Mouse (Mus musculus): ENCODE data around the gene Serpinf1. TPM values are rescaled to one million over a fixed set of nuclear protein-coding genes. Genes with fewer than 3 reads are reported as not detected.

The Serpinf1 gene
- polyA plus RNA-seq, 1 experiment from 2014 or later = 174 TPM

DNA sequence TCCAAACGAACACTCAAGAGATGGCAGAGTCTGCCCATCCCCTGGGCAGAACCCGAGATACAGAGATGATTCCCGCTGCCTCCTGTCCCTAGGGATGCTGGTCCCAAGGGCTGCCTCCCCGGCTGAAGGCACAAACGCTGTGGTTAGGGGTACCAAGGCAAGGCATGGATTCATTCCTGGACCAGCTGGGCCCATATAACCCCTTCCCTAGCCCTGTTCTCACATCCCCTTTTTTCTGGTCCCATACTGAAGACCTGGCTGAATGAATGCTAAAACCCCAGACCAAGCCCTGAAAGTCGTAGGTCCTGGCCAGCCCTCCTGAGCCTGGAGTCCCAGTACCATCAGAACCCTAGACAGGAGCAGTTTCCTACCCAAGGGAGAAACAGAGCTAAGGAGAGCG lies 18.5 kb upstream of the Serpinf1 start:
- ATAC-seq (ENCODE audit: insufficient number of reproducible peaks, low FRiP score, low TSS enrichment, low read depth) (no peak), DNase-seq (ENCODE audit: low spot score) (no peak)
- H3K27ac ChIP-seq (replicated peaks; ENCODE audit: low read depth, low read length) = no peak overlapping the region
- 82% methylated on average over 7 of the region's 7 CpGs for WGBS
- H3K4me1 ChIP-seq (ENCODE audit: control insufficient read depth, insufficient read depth, low read length) = no peaks in the 10 kb centered on the region
- no peaks in the 10 kb centered on the region for H3K9me3 ChIP-seq (ENCODE audit: control insufficient read depth, low read length)
- H3K4me2 ChIP-seq (ENCODE audit: low read depth, severe bottlenecking) = no peak overlapping the region
- 0 out of 2 replicates have a peak, but pooled peaks cover 2% of the 10 kb centered on the region for H3K36me3 ChIP-seq (ENCODE audit: control insufficient read depth, insufficient read depth, low read length)
- no peak overlapping the region for H3K9ac ChIP-seq (ENCODE audit: low read length)
- no peak overlapping the region for H3K4me3 ChIP-seq (ENCODE audit: low read depth, low read length)
- H3K27me3 ChIP-seq (ENCODE audit: control insufficient read depth, insufficient read depth, low read length) = no peaks in the 10 kb centered on the region

DNA sequence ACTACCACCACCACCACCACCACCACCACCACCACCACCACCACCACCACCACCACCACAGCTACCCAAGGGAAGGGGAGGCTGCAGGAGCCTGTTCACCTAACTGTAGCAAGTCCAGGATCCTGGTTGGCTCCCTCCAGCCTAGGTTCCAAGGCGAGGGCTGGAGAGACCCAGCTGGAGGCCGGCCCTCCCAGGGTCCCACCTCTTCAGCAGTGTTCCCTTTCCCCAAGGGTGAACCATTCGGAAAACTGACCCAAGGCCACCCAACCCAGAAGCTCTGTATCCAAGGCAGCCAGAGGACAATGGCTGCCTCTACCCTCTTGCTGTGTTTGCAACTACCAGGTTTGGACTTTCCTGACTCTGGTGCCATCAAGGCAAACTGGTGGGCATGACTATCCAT lies 17.4 kb upstream of the Serpinf1 start:
- 85% methylated on average over 3 of the region's 3 CpGs for WGBS
- no peaks in the 10 kb centered on the region for H3K4me1 ChIP-seq (ENCODE audit: control insufficient read depth, insufficient read depth, low read length)
- H3K4me3 ChIP-seq (ENCODE audit: low read depth, low read length) = no peak overlapping the region
- H3K9me3 ChIP-seq (ENCODE audit: control insufficient read depth, low read length) = no peaks in the 10 kb centered on the region
- H3K27ac ChIP-seq (replicated peaks; ENCODE audit: low read depth, low read length) = no peak overlapping the region
- H3K4me2 ChIP-seq (ENCODE audit: low read depth, severe bottlenecking) = no peak overlapping the region
- no peaks in the 10 kb centered on the region for H3K27me3 ChIP-seq (ENCODE audit: control insufficient read depth, insufficient read depth, low read length)
- 0 out of 2 replicates have a peak, but pooled peaks cover 2% of the 10 kb centered on the region for H3K36me3 ChIP-seq (ENCODE audit: control insufficient read depth, insufficient read depth, low read length)
- no peak for ATAC-seq (ENCODE audit: insufficient number of reproducible peaks, low FRiP score, low TSS enrichment, low read depth)
- H3K9ac ChIP-seq (ENCODE audit: low read length) = no peak overlapping the region
- DNase-seq (ENCODE audit: low spot score) = no peak

DNA sequence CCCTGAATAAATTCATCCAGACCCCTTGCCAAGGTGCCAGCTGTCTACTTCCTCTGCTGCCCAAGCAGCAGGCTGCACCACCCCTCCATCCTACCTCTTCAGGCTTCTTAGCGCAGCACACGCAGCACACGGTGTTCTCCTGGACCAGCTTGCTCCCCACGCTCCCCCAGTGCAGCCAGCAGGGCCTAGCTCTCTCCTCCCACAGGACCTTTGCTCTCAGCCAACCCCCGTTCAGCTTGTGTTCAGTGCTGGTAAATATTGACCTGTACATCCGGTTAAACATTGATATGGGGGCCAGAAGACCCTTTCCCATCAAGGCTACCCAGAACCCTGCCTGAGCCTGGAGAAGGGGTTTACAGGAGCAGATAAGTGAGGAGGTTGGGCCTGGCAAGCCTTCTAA lies 16.9 kb upstream of the Serpinf1 start, which contains the start of gene Serpinf2:
Gene Serpinf2 (minus strand): TSS at position 229 of the 400 bp plus-strand sequence.
- H3K27ac ChIP-seq (replicated peaks; ENCODE audit: low read depth, low read length) = no peak within 1 kb of the TSS
- ATAC-seq (ENCODE audit: insufficient number of reproducible peaks, low FRiP score, low TSS enrichment, low read depth) = no peak
- 88% methylated on average over 6 of the region's 6 CpGs for WGBS

DNA sequence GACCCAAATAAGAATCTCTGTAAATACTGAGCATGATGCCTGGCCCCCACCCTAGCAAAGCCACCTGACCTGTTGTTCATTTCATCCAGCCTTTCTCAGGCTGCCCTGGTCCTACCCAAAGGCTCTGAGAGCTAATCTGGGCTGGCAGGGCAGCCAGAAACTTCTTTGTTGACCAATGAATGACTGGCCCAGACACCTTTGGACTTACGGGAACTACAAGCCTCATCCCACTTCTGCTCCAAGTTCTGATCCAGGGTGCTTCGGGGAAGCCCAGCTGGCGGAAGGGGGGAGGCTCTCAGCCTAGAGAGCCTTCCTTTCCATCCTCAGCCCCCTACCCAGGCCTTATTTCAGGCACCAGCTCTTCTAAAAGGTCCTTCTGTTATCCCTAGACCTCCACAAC lies 16.3 kb upstream of the Serpinf1 start:
- no peak for ATAC-seq (ENCODE audit: insufficient number of reproducible peaks, low FRiP score, low TSS enrichment, low read depth)
- DNase-seq (ENCODE audit: low spot score) = no peak
- Histone ChIP-seq H3K9me3 (ENCODE audit: control insufficient read depth, low read length) (no peaks in the 10 kb centered on the region; the same call in 1 of the 2 replicates), H3K4me2 (ENCODE audit: low read depth, severe bottlenecking) (no peak overlapping the region), H3K4me3 (ENCODE audit: low read depth, low read length) (no peak overlapping the region), H3K27ac (replicated peaks; ENCODE audit: low read depth, low read length) (no peak overlapping the region), H3K4me1 (ENCODE audit: control insufficient read depth, insufficient read depth, low read length) (no peaks in the 10 kb centered on the region), H3K9ac (ENCODE audit: low read length) (no peak overlapping the region), H3K27me3 (ENCODE audit: control insufficient read depth, insufficient read depth, low read length) (no peaks in the 10 kb centered on the region), H3K36me3 (ENCODE audit: control insufficient read depth, insufficient read depth, low read length) (no peaks in the 10 kb centered on the region)
- 76% methylated on average over 3 of the region's 3 CpGs for WGBS

More for the DNA sequence above, 16.9 kb upstream of the Serpinf1 start, which contains the start of gene Serpinf2:
- Histone ChIP-seq H3K9me3 (ENCODE audit: control insufficient read depth, low read length) (no peaks in the 10 kb centered on the region), H3K27me3 (ENCODE audit: control insufficient read depth, insufficient read depth, low read length) (no peaks in the 10 kb centered on the region), H3K36me3 (ENCODE audit: control insufficient read depth, insufficient read depth, low read length) (no peaks in the 10 kb centered on the region), H3K4me2 (ENCODE audit: low read depth, severe bottlenecking) (no peak within 1 kb of the TSS), H3K4me1 (ENCODE audit: control insufficient read depth, insufficient read depth, low read length) (no peaks in the 10 kb centered on the region), H3K9ac (ENCODE audit: low read length) (no peak within 1 kb of the TSS), H3K4me3 (ENCODE audit: low read depth, low read length) (no peak within 1 kb of the TSS)
- DNase-seq (ENCODE audit: low spot score) = no peak

DNA sequence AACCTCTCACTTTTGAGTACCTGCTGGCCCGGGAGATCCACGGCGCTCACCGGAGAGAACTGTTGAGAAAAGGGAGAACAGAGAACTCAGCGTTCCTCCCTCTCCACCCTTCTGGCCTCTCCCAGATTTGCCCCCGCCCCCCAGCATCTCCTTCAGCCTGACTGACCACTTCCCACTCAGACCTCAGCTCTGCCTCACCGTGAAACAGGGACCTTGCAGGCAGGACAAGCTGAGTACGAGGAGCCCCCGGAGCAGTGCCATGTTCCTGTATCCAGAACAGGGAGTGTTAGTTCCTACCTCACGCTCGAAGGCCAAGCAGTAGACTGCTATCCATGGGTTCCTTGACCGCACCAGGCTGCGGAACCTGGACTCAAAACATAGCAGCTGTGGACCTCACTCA lies 15.7 kb upstream of the Serpinf1 start:
- Histone ChIP-seq H3K9ac (ENCODE audit: low read length) (no peak overlapping the region), H3K4me3 (ENCODE audit: low read depth, low read length) (no peak overlapping the region), H3K4me2 (ENCODE audit: low read depth, severe bottlenecking) (no peak overlapping the region), H3K27ac (replicated peaks; ENCODE audit: low read depth, low read length) (no peak overlapping the region), H3K36me3 (ENCODE audit: control insufficient read depth, insufficient read depth, low read length) (no peaks in the 10 kb centered on the region), H3K9me3 (ENCODE audit: control insufficient read depth, low read length) (no peaks in the 10 kb centered on the region; the same call in 1 of the 2 replicates), H3K4me1 (ENCODE audit: control insufficient read depth, insufficient read depth, low read length) (no peaks in the 10 kb centered on the region), H3K27me3 (ENCODE audit: control insufficient read depth, insufficient read depth, low read length) (no peaks in the 10 kb centered on the region)
- DNase-seq (ENCODE audit: low spot score) (no peak), ATAC-seq (ENCODE audit: insufficient number of reproducible peaks, low FRiP score, low TSS enrichment, low read depth) (no peak)
- WGBS = 84% methylated on average over 13 of the region's 13 CpGs

DNA sequence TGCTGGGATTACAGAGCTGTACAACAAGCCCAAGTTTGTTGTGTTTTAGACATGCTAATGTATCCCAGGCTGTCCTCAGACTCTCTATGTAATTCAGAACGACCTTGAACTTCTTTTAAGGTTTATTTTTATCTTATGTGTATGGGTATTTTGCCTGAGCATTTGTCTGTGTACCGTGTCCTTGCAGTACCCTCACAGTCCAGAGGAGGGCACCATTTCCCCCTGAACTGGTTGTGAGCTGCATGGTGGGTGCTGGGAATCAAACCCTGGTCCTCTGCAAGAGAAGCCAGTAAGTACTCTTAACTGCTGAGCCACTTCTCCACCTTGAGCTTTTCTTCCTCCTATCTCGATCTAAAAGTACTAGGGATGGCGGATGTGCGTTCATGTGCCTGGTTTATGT lies 11.6 kb upstream of the Serpinf1 start:
- H3K4me2 ChIP-seq (ENCODE audit: low read depth, severe bottlenecking) = no peak overlapping the region
- no peak for DNase-seq (ENCODE audit: low spot score)
- no peaks in the 10 kb centered on the region for H3K36me3 ChIP-seq (ENCODE audit: control insufficient read depth, insufficient read depth, low read length)
- no peaks in the 10 kb centered on the region for H3K4me1 ChIP-seq (ENCODE audit: control insufficient read depth, insufficient read depth, low read length)
- 87% methylated on average over 5 of the region's 5 CpGs for WGBS
- no peaks in the 10 kb centered on the region; the same call in 1 of the 2 replicates for H3K9me3 ChIP-seq (ENCODE audit: control insufficient read depth, low read length)
- H3K27me3 ChIP-seq (ENCODE audit: control insufficient read depth, insufficient read depth, low read length) = no peaks in the 10 kb centered on the region
- H3K4me3 ChIP-seq (ENCODE audit: low read depth, low read length) = no peak overlapping the region
- H3K27ac ChIP-seq (replicated peaks; ENCODE audit: low read depth, low read length) = no peak overlapping the region
- no peak overlapping the region for H3K9ac ChIP-seq (ENCODE audit: low read length)
- ATAC-seq (ENCODE audit: insufficient number of reproducible peaks, low FRiP score, low TSS enrichment, low read depth) = no peak

DNA sequence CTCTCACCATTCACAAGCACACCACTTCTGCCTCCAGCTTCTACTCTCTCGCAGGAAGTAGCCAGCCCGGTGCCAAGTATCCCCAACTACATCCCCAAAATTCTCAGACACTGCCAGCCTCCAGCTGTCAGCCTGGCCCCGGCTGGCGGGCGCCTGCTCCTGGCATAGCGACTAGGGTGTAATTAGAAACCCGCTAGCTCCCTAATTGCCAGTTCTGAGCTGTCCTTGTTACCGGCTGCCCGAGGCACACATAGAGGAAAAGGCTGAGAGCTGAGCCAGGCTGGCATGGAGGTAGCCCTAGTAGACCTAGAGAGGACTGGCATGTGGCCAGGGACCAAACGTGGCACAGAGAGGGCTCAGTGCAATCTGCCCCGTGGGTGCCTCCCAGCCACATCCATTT lies 8.8 kb upstream of the Serpinf1 start:
- H3K4me2 ChIP-seq (ENCODE audit: low read depth, severe bottlenecking) = no peak overlapping the region
- WGBS = 79% methylated on average over 11 of the region's 11 CpGs
- no peak overlapping the region for H3K4me3 ChIP-seq (ENCODE audit: low read depth, low read length)
- no peak for ATAC-seq (ENCODE audit: insufficient number of reproducible peaks, low FRiP score, low TSS enrichment, low read depth)
- H3K4me1 ChIP-seq (ENCODE audit: control insufficient read depth, insufficient read depth, low read length) = no peaks in the 10 kb centered on the region
- no peaks in the 10 kb centered on the region for H3K36me3 ChIP-seq (ENCODE audit: control insufficient read depth, insufficient read depth, low read length)
- H3K9me3 ChIP-seq (ENCODE audit: control insufficient read depth, low read length) = no peaks in the 10 kb centered on the region; the same call in 1 of the 2 replicates
- H3K9ac ChIP-seq (ENCODE audit: low read length) = no peak overlapping the region
- H3K27ac ChIP-seq (replicated peaks; ENCODE audit: low read depth, low read length) = no peak overlapping the region
- no peak for DNase-seq (ENCODE audit: low spot score)
- no peaks in the 10 kb centered on the region for H3K27me3 ChIP-seq (ENCODE audit: control insufficient read depth, insufficient read depth, low read length)

DNA sequence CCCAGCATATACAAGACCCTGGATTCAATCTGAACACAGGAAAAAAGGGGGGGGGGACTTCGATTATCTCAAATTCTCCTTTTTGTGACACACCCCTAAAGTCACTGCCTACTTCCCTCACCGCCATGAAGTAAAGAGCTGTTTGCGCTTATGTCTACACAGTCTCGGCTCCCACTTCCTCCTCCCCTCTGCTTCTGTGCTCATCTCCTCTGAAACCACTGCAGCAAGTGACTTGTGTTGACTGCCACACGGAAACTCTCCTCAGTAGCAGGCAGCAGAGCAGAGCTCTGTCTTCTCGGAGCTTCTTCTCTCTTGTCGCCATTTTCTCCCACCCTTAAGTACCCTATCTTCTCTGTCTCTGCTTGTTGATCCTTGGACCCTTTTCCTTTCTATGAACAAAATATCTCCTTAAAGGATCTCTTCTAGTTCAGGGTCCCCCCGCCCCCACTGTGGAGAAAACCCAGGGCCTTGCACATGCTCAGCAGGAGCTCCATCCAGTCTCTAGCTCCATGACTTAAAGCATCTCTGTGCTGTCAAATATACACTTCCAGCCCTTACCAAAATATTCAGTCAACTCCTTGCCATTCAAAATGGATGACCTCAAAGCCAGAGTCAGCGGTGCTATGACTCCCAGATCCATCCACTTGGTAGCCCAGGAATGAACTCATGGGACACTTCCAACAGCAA lies 6.7 kb upstream of the Serpinf1 start:
- H3K27me3 ChIP-seq (ENCODE audit: control insufficient read depth, insufficient read depth, low read length) = no peaks in the 10 kb centered on the region
- no peak overlapping the region for H3K27ac ChIP-seq (replicated peaks; ENCODE audit: low read depth, low read length)
- no peak for ATAC-seq (ENCODE audit: insufficient number of reproducible peaks, low FRiP score, low TSS enrichment, low read depth)
- 87% methylated on average over 9 of the region's 9 CpGs for WGBS
- H3K9ac ChIP-seq (ENCODE audit: low read length) = no peak overlapping the region
- H3K9me3 ChIP-seq (ENCODE audit: control insufficient read depth, low read length) = no peaks in the 10 kb centered on the region; the same call in 1 of the 2 replicates
- H3K36me3 ChIP-seq (ENCODE audit: control insufficient read depth, insufficient read depth, low read length) = no peaks in the 10 kb centered on the region
- no peak for DNase-seq (ENCODE audit: low spot score)
- H3K4me1 ChIP-seq (ENCODE audit: control insufficient read depth, insufficient read depth, low read length) = no peaks in the 10 kb centered on the region
- no peak overlapping the region for H3K4me2 ChIP-seq (ENCODE audit: low read depth, severe bottlenecking)
- no peak overlapping the region for H3K4me3 ChIP-seq (ENCODE audit: low read depth, low read length)

DNA sequence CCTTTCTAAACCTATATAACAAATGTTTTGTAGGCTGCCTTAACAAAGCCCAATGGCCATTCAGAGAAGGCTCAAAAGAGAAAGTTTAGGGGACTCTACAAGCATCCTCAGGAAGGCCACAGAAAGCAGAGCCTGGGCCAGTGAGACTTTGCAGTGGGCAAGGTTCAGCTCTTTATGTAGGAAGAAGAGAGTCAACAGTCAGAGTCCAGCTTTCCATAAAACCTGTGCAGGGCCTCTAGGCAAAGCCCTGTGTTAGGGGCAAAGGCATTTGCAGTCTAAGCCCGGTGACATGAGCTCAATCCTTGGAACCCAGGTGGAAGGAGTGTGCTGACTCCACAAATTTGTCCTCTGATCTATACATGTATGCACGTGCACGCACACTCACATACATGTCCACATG lies 2.0 kb upstream of the Serpinf1 start:
- Histone ChIP-seq H3K4me1 (ENCODE audit: control insufficient read depth, insufficient read depth, low read length) (peaks cover 13% of the 10 kb centered on the region), H3K9ac (ENCODE audit: low read length) (no peak overlapping the region), H3K27ac (replicated peaks; ENCODE audit: low read depth, low read length) (no peak overlapping the region), H3K4me3 (ENCODE audit: low read depth, low read length) (no peak overlapping the region), H3K27me3 (ENCODE audit: control insufficient read depth, insufficient read depth, low read length) (no peaks in the 10 kb centered on the region), H3K36me3 (ENCODE audit: control insufficient read depth, insufficient read depth, low read length) (no peaks in the 10 kb centered on the region), H3K9me3 (ENCODE audit: control insufficient read depth, low read length) (no peaks in the 10 kb centered on the region), H3K4me2 (ENCODE audit: low read depth, severe bottlenecking) (no peak overlapping the region)
- ATAC-seq (ENCODE audit: insufficient number of reproducible peaks, low FRiP score, low TSS enrichment, low read depth) (no peak), DNase-seq (ENCODE audit: low spot score) (no peak)
- whole genome bisulfite sequencing = 95% methylated on average over 3 of the region's 3 CpGs
